Mouse (Mus musculus) erythroblast, embryonic 14.5 days (primary cell): ENCODE data around the gene Dnajb13. TPM values are rescaled to one million over a fixed set of nuclear protein-coding genes. Genes with fewer than 3 reads are reported as not detected.
A peak's percentile ranks its signal among the peaks of the same experiment; 100 is the strongest.

Experiments used
- H3K27me3 ChIP-seq: 2 replicates; pipeline ENCODE4 v1.6.1; 2012; ENCODE audit warnings: inconsistent platforms; ENCODE audit not compliant: control insufficient read depth
- H3K36me3 ChIP-seq: 2 replicates; pipeline ENCODE4 v1.6.1; 2012; ENCODE audit warnings: mild to moderate bottlenecking, inconsistent platforms; ENCODE audit not compliant: control insufficient read depth
- H3K4me1 ChIP-seq: 2 replicates; pipeline ENCODE4 v1.6.1; 2012; ENCODE audit warnings: inconsistent platforms; ENCODE audit not compliant: control insufficient read depth
- H3K4me3 ChIP-seq: replicated peaks from 2 replicates; pipeline ENCODE3; 2012; ENCODE audit warnings: moderate library complexity, mild to moderate bottlenecking, inconsistent platforms
- H3K9me3 ChIP-seq: 2 replicates; pipeline ENCODE4 v1.6.1; 2012; ENCODE audit warnings: low read length, inconsistent platforms, mixed read lengths; ENCODE audit not compliant: control insufficient read depth
- GATA1 ChIP-seq: IDR thresholded peaks from 2 replicates; pipeline ENCODE4 v1.6.1; 2012; ENCODE audit warnings: low read length, inconsistent platforms, mixed read lengths
- TAL1 ChIP-seq: IDR thresholded peaks from 3 replicates; pipeline ENCODE4 v1.6.1; 2012; ENCODE audit warnings: low read length, inconsistent platforms, mixed read lengths
- polyA plus RNA-seq: library from polyadenylated mRNA; stranded (reverse); fragments of >175 nt; gene quantifications from 2 replicates; pipeline ENCODE4 v1.2.3, GENCODE M21; 2012

Dnajb13 gene
- not detected in 2 replicates for polyA plus RNA-seq

GRCm38 (mm10) chr7:100514573-100514972 is at the start of gene Dnajb13:
Dnajb13 (minus strand) TSS chr7:100514960.
- no peaks in the 10 kb centered on the region for H3K36me3 ChIP-seq
- H3K4me1 ChIP-seq, result peaks cover 3% of the 10 kb centered on the region; the same call in 1 of the 2 replicates
- peaks cover 49% of the 10 kb centered on the region for H3K27me3 ChIP-seq
- TF ChIP-seq TAL1, result no peak
- TF ChIP-seq GATA1, result no peak
- H3K9me3 ChIP-seq, result no peaks in the 10 kb centered on the region; the same call in 1 of the 2 replicates
- no peak within 1 kb of the TSS for H3K4me3 ChIP-seq

GRCm38 (mm10) chr7:100561861-100562587 is 47.3 kb upstream of the Dnajb13 start:
- Histone ChIP-seq H3K4me3 (no peak overlapping the region), H3K36me3 (peaks cover 56% of the 10 kb centered on the region), H3K27me3 (no peaks in the 10 kb centered on the region), H3K4me1 (peaks cover 50% of the 10 kb centered on the region), H3K9me3 (no peaks in the 10 kb centered on the region)
- no peak for TF ChIP-seq TAL1
- TF ChIP-seq GATA1, result no peak

GRCm38 (mm10) chr7:100559331-100559730 is 44.6 kb upstream of the Dnajb13 start:
- Histone ChIP-seq H3K4me3 (peak overlapping the region; percentile 34), H3K9me3 (no peaks in the 10 kb centered on the region), H3K36me3 (peaks cover 39% of the 10 kb centered on the region), H3K27me3 (no peaks in the 10 kb centered on the region), H3K4me1 (peaks cover 53% of the 10 kb centered on the region)
- TF ChIP-seq GATA1, result no peak
- TF ChIP-seq TAL1, result 0 out of 3 replicates have a peak, but pooled peaks have one; percentile 18

- no peaks in the 10 kb centered on the region for H3K27me3 ChIP-seq
- TF ChIP-seq TAL1 (no peak), GATA1 (no peak)
- H3K9me3 ChIP-seq, result no peaks in the 10 kb centered on the region
- H3K4me3 ChIP-seq, result no peak overlapping the region
- H3K36me3 ChIP-seq, result peaks cover 44% of the 10 kb centered on the region
- peaks cover 59% of the 10 kb centered on the region for H3K4me1 ChIP-seq
Observed at GRCm38 (mm10) chr7:100557241-100557640, 42.5 kb upstream of the Dnajb13 start.

- TF ChIP-seq GATA1, result no peak
- no peak for TF ChIP-seq TAL1
- Histone ChIP-seq H3K4me1 (peaks cover 48% of the 10 kb centered on the region), H3K36me3 (peaks cover 43% of the 10 kb centered on the region), H3K9me3 (no peaks in the 10 kb centered on the region), H3K27me3 (no peaks in the 10 kb centered on the region), H3K4me3 (no peak overlapping the region)
Observed at GRCm38 (mm10) chr7:100555431-100555951, 40.7 kb upstream of the Dnajb13 start.

GRCm38 (mm10) chr7:100554939-100555338 is 40.2 kb upstream of the Dnajb13 start:
- peaks cover 44% of the 10 kb centered on the region for H3K4me1 ChIP-seq
- no peaks in the 10 kb centered on the region for H3K27me3 ChIP-seq
- H3K4me3 ChIP-seq, result no peak overlapping the region
- peaks cover 48% of the 10 kb centered on the region for H3K36me3 ChIP-seq
- TF ChIP-seq GATA1 (no peak), TAL1 (no peak)
- no peaks in the 10 kb centered on the region for H3K9me3 ChIP-seq

- H3K9me3 ChIP-seq, result no peaks in the 10 kb centered on the region
- TF ChIP-seq TAL1 (no peak), GATA1 (no peak)
- H3K36me3 ChIP-seq, result peaks cover 61% of the 10 kb centered on the region
- no peaks in the 10 kb centered on the region for H3K27me3 ChIP-seq
- H3K4me1 ChIP-seq, result peaks cover 18% of the 10 kb centered on the region
- no peak overlapping the region for H3K4me3 ChIP-seq
Observed at GRCm38 (mm10) chr7:100550338-100551007, 35.7 kb upstream of the Dnajb13 start.

GRCm38 (mm10) chr7:100549796-100550195 is 35.0 kb upstream of the Dnajb13 start:
- peaks cover 58% of the 10 kb centered on the region for H3K36me3 ChIP-seq
- H3K4me1 ChIP-seq, result peaks cover 12% of the 10 kb centered on the region
- no peaks in the 10 kb centered on the region for H3K9me3 ChIP-seq
- H3K4me3 ChIP-seq, result no peak overlapping the region
- no peaks in the 10 kb centered on the region for H3K27me3 ChIP-seq
- TF ChIP-seq GATA1, result no peak
- TF ChIP-seq TAL1, result no peak

GRCm38 (mm10) chr7:100547631-100548030 is 32.9 kb upstream of the Dnajb13 start:
- Histone ChIP-seq H3K27me3 (peaks cover 4% of the 10 kb centered on the region; the same call in 1 of the 2 replicates), H3K36me3 (peaks cover 47% of the 10 kb centered on the region)

More at GRCm38 (mm10) chr7:100547631-100548030, 32.9 kb upstream of the Dnajb13 start:
- TF ChIP-seq TAL1, result no peak
- no peak for TF ChIP-seq GATA1
- H3K9me3 ChIP-seq, result no peaks in the 10 kb centered on the region
- H3K4me1 ChIP-seq, result peaks cover 2% of the 10 kb centered on the region; the same call in 1 of the 2 replicates
- H3K4me3 ChIP-seq, result no peak overlapping the region
